Mouse (Mus musculus) layer of hippocampus, adult 9-11 months (tissue): ENCODE results near the gene Setd5.

ENCODE experiments used
- DNase-seq: peaks from one replicate; pipeline ENCODE4 v3.0.0; 2022

Setd5 gene

DNA sequence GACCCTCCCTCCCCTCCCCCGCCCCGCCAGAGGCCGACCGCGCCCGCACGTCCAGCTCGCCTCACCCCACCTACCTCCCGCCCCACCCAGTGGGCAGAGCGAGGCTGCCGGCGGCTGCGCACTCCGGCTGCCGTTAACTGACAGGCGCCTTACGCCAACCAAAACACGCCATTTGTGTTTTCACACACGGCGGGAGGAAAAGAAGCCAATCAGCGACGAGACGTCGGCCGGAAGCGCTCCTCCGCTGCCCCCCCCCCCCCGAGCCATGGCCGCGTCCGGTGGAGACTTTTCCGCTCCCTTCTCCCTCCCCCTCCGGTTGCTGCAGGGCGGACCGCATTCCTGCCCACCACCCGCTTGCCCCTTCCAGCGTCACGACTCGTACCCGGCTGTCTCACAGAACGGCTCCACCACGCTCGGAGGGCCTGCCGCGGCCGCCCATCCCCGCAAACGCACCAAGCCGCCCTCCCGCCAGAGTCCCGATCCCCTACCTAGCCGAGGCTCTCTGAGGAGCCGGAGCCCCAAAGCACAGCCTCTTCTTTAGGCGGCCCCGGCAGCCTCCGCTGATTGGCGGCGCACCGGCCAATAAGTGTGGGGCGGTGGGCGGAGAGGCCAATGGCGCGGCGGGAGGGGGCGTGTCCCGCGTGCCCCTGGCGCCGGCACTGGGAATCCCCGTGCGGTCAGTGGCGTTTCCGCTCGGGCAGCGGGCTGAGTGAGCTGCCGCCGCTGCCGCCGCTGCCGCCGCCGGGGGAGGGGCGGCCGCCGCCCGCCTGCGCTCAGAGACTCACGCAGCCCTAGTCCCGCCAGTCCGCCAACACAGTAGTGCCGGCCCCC is at the start of gene Setd5:
Setd5 (plus strand) TSS at position 680 of the 831 bp plus-strand sequence.
- DNase-seq: peak; percentile 98

DNA sequence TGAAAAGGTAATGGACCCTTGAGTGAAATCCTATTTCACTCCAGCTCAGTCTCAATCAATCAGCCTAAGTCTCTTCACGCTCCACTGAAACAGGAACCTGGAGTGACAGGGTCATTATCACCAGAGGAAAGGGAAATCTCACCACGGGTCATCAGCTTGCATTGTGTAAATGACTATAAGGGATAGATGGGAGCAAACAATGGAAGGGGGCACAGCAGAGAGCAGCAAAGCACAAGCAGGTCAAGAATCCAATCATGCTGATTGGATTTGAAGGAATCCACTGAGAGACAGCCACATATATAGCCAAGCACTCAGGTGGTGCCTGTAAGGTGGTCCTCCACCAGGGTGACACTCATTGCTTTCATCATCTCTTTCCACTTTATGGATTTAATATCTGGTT is 49.7 kb upstream of the Setd5 start:
- no peak for DNase-seq

DNA sequence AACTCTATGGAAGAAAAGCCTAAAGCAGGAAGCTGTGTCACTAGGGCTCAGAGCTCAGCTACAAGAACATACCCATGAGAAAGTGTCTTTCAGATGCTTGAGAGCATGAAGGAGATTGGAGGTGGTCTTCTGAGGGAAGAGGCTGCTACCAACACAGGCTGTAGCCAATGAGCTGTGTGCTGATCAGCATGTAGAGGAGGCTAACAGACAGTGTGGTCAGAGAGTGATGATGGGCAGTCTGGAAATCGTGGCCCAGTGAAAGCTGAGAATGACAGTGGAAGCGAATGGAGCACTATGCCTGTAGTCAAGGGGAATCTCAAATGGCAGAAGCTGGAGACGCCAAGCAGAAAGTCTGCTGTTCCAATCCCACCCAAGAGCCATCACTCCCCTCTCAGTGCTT is 48.2 kb upstream of the Setd5 start:
- DNase-seq: no peak

DNA sequence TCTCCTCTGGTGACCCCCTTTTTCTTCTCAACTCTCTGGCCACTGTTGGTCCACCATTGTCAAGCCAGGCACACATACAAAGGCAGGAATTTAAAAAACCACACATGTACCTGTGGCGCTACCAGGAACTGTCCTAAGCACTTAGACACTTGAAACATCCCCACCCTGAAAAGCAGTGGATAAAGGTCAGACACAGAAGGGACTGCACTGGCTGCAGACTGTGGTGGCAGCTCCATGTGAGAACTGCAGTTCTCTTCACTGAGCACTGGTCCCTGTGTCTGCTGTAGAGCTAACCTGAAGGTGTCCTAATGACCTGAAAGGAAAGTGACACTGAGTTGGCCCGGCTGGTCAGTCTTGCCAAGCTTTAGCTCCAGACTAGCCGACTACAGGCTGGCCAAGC is 46.6 kb upstream of the Setd5 start:
- no peak for DNase-seq

DNA sequence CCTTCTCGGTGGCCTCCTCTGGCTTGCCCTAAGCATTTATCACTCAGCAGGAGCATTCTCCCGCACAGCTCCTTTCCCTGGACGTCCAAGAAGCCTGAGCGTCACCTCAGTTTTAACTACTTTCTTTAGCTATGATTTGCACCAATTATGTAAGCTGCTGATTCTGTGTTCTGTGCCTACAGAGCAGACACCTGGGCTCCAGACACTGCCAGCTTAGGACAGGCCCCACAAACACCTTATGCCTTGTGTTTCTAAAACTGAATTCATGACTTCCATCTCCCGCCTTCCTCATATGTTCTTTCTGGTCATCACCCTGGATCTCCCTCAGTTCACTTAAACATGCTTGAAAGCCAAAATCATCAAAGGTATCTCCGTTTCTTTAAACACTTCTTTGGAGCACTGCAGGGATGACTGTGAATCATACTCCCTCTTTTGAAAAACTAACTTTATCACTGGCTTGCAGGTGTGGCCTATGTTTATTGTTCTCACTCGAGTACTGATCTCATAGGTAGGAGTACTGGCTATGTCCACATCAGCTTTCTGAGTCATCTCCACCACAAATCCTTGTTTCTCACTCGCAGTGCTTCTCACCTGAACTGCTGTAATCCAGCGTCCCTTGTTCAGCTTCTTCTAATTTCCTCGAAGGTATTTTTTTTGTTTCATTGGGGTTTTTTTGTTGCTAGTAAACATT is 46.0 kb upstream of the Setd5 start:
- no peak for DNase-seq

DNA sequence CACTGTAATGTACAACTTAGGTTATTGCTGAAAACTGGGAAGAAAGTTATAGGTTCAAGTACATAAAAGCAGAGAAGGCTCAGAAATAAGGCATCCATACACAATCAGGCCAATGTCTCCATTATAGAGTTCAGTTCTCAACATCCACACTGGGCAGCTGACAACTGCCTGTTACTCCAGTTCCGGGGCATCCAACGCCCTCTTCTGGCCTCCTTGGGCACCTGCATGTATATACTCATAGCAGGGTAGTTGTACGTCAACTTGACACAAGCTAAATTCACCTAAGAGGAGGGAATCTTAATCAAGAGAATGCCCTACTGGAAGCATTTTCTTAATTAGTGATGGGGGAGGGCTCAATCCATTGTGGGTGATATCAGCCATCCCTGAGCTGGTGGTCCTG is 45.0 kb upstream of the Setd5 start:
- no peak for DNase-seq

DNA sequence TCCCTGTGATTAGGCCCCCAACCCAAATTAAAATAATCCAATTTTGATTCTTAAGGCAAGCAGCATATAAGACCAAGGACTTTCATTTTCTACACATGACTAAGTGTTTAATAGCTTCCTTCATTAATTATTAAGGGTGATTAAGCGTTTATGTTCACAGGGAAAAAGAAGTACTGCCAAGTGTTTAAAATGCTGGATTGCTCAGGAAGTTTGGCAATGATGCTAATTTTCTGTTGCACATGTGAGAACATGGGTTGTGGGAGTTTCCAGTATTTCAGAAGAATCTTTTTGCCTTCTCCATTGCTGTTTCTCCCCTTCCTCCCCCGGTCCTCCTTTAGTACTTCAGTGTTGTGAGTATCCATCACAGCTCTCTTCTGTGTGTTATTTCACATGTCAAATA is 44.0 kb upstream of the Setd5 start:
- DNase-seq: no peak

DNA sequence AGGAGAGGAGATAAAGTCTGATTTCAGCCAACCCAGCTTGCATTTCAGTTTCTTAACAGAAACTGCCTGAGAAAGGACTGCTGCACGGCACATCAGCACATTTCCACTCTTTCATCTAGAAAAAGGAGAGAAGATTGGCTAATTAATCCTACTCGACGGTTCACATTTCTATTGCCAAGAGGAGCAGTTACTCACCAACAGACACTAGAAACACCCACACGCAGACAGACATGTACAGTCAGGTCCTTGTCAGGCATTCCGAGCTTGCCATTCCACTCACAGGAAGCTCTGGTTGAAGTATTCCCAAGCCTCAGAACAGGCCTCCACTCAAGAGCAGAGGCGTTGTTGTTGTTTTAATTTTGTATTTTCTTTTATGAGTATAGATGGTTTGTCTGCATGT is 42.7 kb upstream of the Setd5 start:
- DNase-seq: no peak

DNA sequence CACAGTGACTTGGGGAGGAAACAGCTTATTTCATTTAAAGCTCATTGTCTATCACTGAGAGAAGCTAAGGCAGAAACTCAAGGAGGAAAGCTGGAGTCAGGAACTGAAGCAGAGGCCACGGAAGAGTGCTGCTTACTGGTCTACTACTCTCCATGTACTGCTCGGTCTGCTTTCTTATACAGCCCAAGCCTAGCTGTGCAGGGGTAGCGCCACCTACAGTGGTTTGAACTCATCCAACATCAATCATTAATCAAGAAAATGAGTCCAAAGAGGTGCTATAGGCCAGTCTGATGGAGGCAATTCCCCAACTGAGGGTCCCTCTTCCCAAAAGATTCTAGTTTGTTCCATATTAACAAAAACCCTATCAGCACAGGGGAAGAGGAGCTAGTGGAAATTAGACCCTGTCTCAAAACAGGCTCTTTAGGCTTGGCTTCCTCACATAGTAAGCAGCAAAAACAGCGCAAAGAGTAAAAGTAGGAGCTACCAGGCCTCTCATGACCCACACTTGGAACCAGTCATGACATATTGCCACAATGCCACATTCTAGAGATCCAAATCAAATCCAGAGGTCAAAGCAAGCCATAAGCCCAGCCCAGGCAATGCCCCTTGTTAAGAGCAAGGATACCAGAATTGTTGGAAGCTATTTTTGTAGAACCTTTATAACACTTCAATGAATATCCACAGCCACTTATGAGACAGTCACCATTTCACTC is 40.5 kb upstream of the Setd5 start:
- DNase-seq: no peak

DNA sequence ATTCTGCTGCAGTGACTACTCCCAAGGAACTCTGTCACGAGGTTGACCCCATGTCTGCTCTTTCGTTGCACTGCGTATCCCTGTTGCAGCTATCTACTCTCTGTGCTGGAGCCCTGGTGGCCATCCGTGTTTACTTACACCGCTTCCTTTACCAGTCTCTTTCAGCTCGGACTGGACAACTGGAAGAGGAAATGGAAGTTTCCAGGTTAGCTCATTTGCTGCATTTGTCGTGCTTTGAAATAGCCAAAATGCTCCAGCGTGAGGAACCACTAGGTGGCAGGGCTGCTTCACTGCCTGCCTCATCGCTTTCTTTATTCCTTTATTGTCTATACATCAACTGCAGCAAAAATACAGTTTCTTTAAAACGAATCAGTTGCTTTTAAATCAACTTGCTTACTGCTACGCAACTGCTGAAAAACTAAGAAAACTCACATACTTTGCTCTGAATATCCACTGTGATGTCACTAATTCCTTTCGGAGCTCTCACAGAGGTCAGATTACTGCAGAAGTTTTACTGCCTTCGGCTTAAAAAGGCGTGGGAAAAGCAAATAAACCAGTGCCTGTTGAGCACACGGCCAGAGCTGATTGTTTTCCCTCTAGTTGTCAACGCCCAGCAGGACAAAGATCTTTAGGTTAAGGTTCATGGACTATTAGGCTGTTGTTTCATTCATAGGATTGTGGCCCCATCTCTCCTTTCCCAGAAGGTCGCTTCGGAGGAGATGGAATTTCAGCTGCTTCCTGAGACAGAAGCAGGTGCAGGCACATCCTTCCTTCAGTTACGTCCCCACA is 39.0 kb upstream of the Setd5 start:
- peak; percentile 54 for DNase-seq

DNA sequence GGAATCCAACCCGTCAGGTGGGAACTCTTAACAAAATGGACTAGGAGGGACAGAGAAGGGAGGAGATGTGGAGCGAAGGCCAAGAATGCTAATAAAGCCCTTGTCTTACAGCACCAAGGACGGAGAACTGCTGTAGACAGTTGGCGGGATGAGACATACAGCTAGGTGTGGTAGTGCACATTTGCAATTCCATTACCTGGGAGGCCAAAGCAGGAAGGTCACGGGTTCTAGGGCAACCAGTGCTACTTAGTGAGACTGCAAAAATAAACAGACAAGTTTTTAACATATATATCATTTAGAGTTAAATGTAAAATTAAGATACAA is 38.5 kb upstream of the Setd5 start:
- DNase-seq: no peak

DNA sequence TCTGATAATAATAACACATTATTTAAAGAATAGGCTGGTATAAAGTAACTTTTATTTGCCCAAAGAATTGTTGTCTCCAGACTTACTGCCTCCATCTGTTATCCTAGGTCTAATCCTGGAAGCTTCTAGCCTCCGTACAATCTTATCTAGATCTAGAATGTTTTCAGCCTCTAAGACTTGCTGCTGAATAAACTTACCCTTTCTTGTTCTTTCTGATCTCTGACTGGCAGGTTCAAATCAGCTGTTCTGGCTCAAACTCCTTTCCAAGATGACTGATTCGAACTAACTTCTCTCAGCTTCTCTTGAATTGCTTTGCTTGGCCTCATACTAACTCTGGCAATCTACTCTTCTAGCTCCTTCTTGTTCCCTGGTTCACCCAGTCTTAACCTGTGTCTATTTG is 36.8 kb upstream of the Setd5 start:
- no peak for DNase-seq

DNA sequence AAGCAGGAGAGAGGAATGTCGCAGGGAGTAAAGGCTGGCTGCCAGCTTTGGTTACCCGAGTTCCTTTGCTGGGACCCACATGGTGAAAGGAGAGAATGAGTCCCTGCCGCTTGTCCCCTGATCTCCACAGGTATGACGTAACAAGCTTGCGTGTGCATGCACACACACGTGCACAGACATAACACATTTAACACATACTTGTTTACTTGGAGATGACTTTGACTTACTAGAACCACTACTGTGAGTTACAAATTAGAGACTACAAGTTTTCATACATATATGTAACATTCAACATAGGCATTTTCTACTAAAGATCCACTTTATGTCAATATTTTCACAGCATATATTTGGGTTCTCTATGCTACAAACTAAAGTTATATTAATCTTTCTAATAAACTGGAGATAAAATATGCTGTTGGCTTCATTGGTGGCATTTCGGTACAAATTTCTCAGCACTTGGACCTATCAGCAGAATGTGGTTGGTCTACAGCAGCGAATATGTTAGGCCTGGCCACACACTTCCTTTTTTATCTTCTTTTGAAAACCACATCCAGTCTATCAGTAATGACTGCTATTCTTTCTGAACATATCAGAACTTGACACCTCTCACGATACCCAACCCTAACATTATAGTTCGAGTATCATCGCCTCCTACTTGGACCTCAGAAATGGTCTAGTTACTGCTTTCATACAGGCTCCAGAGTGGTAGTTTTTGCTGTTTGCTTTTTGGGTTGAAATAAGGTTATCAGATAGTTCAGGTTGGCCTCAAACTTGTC is 35.8 kb upstream of the Setd5 start:
- DNase-seq: no peak

DNA sequence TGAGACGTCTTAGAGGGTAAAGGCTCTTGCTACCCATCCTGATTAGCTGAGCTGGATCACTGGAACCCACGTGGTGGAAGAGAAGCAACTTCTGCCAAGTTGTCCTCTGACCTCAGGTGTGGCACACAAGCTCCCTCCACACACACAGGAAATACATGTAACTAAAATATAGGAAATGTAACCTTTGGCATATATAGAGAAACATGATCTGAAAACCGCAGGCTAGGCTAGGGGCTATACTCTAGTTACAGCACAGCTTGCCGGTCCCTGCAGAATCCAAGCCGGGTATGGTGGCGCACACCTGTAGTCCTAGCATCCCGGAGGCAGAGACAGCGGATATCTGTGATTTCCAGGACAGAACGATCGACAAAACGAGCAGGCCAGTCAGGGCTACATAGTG is 31.6 kb upstream of the Setd5 start:
- no peak for DNase-seq

DNA sequence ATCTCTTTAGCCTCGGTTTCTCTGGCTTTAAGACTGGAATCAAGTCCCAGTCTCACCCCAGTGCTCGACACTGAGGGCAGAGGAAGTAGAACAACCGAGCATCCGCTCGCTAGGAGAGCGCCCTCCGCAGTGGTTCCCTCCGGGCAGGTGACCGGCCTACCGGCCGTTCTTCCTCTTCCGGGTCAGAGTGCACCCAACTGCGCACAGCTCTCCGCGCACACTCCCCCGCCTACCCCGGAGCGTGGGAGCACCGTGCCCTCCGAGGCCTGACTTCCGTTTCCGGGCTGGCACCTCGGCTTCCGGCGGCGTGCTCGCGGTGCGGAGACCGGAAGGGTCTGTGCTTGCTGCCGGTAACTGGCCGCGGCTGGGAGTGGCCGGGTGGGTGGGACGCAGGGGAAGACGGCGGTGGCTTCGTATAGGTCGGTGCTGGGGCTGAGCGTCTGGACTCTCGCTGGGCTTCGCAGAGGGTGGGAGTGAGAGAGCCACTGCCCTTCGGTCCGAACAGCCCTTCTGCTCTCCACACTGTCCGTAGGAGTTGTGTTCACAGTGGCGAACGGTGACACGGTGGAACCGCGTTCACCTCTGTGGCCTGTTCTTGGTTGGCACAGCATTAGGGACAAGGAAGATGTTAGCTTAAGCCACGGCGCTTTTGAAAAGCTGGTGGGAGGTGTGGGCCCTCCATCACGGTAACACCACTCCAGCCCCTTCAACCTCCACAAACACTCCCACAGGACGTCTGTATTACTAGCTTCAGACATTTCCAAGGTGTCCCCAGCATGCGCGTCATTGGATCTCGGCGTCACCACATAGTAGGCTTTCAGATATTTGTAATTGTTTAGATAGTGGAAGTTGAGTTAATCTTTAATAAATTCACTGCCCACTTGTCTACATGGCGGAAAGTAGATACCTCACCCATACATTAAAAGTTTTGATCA is 30.9 kb upstream of the Setd5 start, which contains the start of gene Thumpd3:
Thumpd3 (plus strand) TSS at position 185 of the 935 bp plus-strand sequence.
- peak; percentile 98 for DNase-seq

DNA sequence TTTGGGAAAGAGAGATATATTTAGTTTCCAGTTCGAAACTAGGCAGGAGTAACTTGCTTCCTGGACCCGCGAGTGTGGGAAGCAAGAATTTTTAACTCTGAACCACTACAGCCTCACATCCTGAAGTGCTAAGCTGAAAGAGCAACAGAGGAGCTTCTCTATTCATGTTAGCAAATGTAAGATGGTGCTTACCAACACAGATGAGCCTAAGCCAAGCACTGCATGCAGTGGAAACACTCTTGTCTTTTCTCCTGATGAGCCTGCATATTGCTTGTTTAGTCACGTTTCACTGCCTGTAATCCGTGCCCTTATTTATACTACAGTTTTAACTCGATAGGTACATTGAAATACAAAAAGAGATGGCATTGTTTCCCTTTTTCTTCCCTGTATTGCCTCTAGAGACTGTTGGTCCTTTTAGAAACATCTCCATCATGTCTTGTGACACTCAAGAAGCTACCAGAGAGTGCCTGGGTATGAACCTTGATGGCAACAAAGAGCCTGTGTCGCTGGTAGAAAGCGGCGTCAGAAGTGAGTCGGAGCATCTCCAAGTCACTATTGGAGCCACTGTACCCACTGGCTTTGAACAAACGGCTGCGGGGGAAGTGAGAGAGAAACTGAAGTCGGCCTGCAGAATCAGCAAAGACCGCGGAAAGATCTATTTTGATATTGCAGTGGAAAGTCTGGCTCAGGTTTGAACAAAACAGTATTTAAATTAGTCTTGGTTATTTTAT is 30.0 kb upstream of the Setd5 start:
- no peak for DNase-seq

DNA sequence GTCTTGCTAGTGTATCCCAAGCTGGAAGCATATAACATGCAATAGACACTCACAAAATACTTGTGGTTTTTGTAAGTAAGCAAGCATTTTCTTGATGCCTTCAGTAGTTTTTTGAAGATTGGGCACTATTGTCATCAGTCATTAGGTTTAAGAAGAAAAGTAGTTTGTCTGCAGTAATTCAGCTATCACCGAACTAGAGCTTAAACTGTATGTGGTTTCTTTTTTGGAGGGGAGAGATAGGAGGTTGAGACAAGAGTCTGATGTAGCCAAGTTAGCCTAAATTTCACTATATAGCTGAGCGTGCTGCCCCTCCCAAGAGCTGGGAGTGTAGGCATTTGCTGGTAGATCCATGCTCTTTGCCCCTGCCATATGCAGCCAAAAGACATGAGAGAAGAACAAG is 28.8 kb upstream of the Setd5 start:
- DNase-seq: no peak

DNA sequence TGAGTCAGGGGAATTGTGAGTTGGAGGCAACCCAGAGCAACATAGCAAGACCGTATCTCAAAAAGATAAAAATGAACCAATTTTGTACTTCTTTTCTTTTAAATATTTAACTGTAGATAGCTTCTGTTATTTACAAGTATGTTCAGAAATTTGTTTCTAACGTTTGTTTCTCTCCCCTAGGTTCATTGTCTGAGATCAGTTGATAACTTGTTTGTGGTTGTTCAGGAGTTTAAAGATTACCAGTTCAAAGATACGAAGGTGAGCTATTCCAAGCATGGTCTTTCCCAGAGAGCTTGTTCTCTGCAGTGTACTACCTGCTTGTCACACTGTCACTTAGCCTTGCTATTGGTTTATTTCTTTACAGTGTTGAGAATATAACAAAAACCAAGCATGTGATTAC is 28.0 kb upstream of the Setd5 start:
- no peak for DNase-seq

DNA sequence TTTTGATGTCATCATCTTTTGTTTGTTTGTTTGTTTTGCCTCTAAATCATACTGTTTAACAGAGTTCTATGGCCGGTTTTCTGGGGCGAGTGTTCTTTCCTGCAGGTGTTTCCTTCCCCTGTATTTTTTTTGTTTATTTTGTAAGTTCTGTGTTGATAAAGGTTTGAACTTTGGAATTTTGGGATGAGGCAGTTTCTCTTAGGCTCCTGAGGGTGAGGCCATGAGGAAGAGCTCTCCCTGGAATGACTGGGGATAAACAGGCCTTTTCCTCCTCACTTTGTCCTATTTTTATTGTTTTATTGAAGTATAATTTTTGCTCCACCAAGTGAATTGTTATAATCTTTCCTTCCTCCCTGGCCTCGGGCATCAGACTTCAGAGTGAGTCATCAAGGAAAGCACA is 24.2 kb upstream of the Setd5 start:
- no peak for DNase-seq

DNA sequence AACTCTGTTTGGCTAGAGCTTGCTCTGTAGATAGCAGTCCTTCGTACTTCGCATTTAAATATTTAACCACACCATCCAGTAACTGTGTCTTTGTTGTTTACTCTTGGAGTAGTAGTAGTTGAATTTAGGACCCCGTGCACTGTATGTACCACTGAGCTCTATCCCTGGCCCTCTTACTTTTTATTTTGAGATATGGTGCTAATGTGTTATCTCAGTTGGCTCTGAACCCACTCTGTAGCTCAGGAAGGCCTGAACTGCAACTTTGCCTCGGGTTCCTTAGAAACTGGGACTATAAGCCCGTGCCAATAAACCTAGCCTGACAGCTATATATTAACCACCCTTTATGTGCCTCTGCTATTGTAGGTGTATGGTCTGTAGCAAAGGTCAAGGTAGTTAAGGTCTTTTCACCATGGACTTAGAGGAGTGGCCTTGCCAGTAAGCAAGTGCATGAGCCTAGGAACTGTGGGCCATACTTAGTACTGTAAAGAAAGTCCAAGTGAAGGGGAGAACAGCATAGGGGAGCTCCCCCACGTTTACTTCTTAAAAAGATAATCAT is 22.5 kb upstream of the Setd5 start:
- DNase-seq: no peak
